Mouse (Mus musculus): ENCODE measurements around the gene Pgm2l1. TPM values are rescaled to one million over a fixed set of nuclear protein-coding genes. Genes with fewer than 3 reads are reported as not detected.

The Pgm2l1 gene
- polyA plus RNA-seq, 1 experiment: 8.0 TPM

DNA sequence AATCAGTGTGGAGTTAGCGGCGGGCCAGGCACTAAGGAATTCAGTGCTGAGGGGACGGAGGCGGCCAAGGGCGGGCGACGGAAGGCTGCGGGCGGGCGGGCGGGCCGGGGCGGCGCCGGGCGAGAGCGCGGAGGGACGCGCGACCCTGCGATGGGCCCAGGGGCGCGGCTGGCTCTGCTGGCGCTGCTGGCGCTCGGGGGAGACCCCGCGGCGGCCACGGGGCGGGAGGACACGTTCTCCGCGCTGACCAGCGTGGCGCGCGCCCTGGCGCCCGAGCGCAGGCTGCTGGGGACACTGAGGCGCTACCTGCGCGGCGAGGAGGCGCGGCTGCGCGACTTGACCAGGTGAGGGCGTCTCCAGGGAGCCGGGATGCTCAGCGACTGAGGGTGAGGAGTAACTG, 58.2 kb downstream of the Pgm2l1 start, which contains the start of gene P4ha3:
Gene P4ha3, plus strand, starts transcription at position 138 of the 400 bp plus-strand sequence.
- Histone ChIP-seq H3K27me3 (replicated peaks) (peaks cover 81% of the 10 kb centered on the region), H3K9me3 (peaks cover 10% of the 10 kb centered on the region), H3K36me3 (replicated peaks; ENCODE audit: low read length) (no peaks in the 10 kb centered on the region), H3K4me3 (replicated peaks) (peak within 1 kb of the TSS; percentile 85), H3K4me1 (peaks cover 24% of the 10 kb centered on the region)
- TF ChIP-seq GATA1 (IDR thresholded peaks at IDR 0.05; ENCODE audit: borderline replicate concordance, low read length) (no peak), FLI1 (IDR thresholded peaks at IDR 0.05; ENCODE audit: low read length) (no peak)

- no peak for TF ChIP-seq FLI1 (IDR thresholded peaks at IDR 0.05; ENCODE audit: low read length)
- H3K27me3 ChIP-seq (replicated peaks): peaks cover 88% of the 10 kb centered on the region
Measured at GRCm38 (mm10) chr7:100287748-100288578, 60.8 kb downstream of the Pgm2l1 start.

DNA sequence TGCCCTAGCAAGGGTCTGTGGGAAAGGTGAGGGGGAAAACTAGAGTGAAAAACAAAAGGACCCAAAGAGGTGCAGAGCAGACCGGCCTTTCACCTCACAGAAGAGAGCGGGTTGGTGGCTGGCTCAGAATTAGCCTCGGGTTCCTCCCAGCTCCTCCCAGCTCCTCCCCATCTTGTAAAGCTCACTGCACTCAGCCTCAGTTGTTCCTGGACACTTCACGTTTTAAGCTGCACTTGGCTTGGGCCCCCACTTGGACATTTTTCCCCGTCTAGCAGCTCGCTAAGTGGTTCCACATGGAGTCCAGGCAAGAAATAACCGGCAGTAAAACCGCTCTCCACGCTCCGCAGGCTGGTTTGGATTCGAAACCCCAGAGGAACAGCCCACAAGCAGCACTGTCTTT, 61.4 kb downstream of the Pgm2l1 start:
- Histone ChIP-seq H3K4me1 (peaks cover 20% of the 10 kb centered on the region), H3K36me3 (replicated peaks; ENCODE audit: low read length) (no peaks in the 10 kb centered on the region), H3K9me3 (peaks cover 23% of the 10 kb centered on the region), H3K27me3 (replicated peaks) (peaks cover 91% of the 10 kb centered on the region), H3K4me3 (replicated peaks) (peak overlapping the region; percentile 71)
- TF ChIP-seq GATA1 (IDR thresholded peaks at IDR 0.05; ENCODE audit: borderline replicate concordance, low read length): no peak
- TF ChIP-seq FLI1 (IDR thresholded peaks at IDR 0.05; ENCODE audit: low read length): no peak

More at GRCm38 (mm10) chr7:100287748-100288578, 60.8 kb downstream of the Pgm2l1 start:
- Histone ChIP-seq H3K4me1 (peaks cover 20% of the 10 kb centered on the region), H3K36me3 (replicated peaks; ENCODE audit: low read length) (no peaks in the 10 kb centered on the region), H3K9me3 (peaks cover 20% of the 10 kb centered on the region), H3K4me3 (replicated peaks) (peak overlapping the region; percentile 35)

DNA sequence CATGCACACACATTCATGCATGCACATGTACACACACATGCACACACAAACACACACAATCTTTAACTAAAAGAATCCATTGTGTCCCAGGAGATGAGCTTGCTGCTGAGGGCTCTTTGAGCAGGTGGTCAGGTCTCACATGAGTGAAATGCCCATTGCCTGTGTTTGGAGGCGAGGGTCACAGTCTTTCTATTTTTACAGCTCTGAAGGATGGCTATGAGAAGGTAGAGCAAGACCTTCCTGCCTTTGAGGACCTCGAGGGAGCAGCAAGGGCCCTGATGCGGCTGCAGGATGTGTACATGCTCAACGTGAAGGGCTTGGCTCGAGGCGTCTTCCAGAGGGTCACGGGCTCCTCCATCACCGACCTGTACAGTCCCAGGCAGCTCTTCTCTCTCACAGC, 66.4 kb downstream of the Pgm2l1 start:
- H3K4me3 ChIP-seq (replicated peaks): no peak overlapping the region
- H3K9me3 ChIP-seq: peaks cover 24% of the 10 kb centered on the region
- no peaks in the 10 kb centered on the region for H3K36me3 ChIP-seq (replicated peaks; ENCODE audit: low read length)
- TF ChIP-seq GATA1 (IDR thresholded peaks at IDR 0.05; ENCODE audit: borderline replicate concordance, low read length) (no peak), FLI1 (IDR thresholded peaks at IDR 0.05; ENCODE audit: low read length) (no peak)
- H3K4me1 ChIP-seq: peaks cover 3% of the 10 kb centered on the region; the same call in 1 of the 2 replicates
- H3K27me3 ChIP-seq (replicated peaks): peaks cover 77% of the 10 kb centered on the region

GRCm38 (mm10) chr7:100295745-100296144, 68.6 kb downstream of the Pgm2l1 start:
- peaks cover 65% of the 10 kb centered on the region for H3K27me3 ChIP-seq (replicated peaks)
- H3K9me3 ChIP-seq: peaks cover 10% of the 10 kb centered on the region
- H3K4me1 ChIP-seq: peaks cover 5% of the 10 kb centered on the region; the same call in 1 of the 2 replicates
- no peaks in the 10 kb centered on the region for H3K36me3 ChIP-seq (replicated peaks; ENCODE audit: low read length)
- TF ChIP-seq GATA1 (IDR thresholded peaks at IDR 0.05; ENCODE audit: borderline replicate concordance, low read length) (no peak), FLI1 (IDR thresholded peaks at IDR 0.05; ENCODE audit: low read length) (no peak)
- H3K4me3 ChIP-seq (replicated peaks): no peak overlapping the region

- Histone ChIP-seq H3K27me3 (replicated peaks) (peaks cover 58% of the 10 kb centered on the region), H3K9me3 (0 out of 2 replicates have a peak, but pooled peaks cover 3% of the 10 kb centered on the region)
- TF ChIP-seq GATA1 (IDR thresholded peaks at IDR 0.05; ENCODE audit: borderline replicate concordance, low read length) (no peak), FLI1 (IDR thresholded peaks at IDR 0.05; ENCODE audit: low read length) (no peak)
Measured at GRCm38 (mm10) chr7:100296699-100297098, 69.5 kb downstream of the Pgm2l1 start.

GRCm38 (mm10) chr7:100298861-100299510, 71.8 kb downstream of the Pgm2l1 start:
- no peak for TF ChIP-seq GATA1 (IDR thresholded peaks at IDR 0.05; ENCODE audit: borderline replicate concordance, low read length)
- no peak for TF ChIP-seq FLI1 (IDR thresholded peaks at IDR 0.05; ENCODE audit: low read length)
- H3K4me3 ChIP-seq (replicated peaks): no peak overlapping the region
- no peaks in the 10 kb centered on the region for H3K36me3 ChIP-seq (replicated peaks; ENCODE audit: low read length)
- peaks cover 5% of the 10 kb centered on the region; the same call in 1 of the 2 replicates for H3K4me1 ChIP-seq
- no peaks in the 10 kb centered on the region for H3K9me3 ChIP-seq
- H3K27me3 ChIP-seq (replicated peaks): peaks cover 55% of the 10 kb centered on the region

More at GRCm38 (mm10) chr7:100296699-100297098, 69.5 kb downstream of the Pgm2l1 start:
- H3K4me1 ChIP-seq: peaks cover 5% of the 10 kb centered on the region; the same call in 1 of the 2 replicates
- H3K4me3 ChIP-seq (replicated peaks): no peak overlapping the region
- H3K36me3 ChIP-seq (replicated peaks; ENCODE audit: low read length): no peaks in the 10 kb centered on the region

DNA sequence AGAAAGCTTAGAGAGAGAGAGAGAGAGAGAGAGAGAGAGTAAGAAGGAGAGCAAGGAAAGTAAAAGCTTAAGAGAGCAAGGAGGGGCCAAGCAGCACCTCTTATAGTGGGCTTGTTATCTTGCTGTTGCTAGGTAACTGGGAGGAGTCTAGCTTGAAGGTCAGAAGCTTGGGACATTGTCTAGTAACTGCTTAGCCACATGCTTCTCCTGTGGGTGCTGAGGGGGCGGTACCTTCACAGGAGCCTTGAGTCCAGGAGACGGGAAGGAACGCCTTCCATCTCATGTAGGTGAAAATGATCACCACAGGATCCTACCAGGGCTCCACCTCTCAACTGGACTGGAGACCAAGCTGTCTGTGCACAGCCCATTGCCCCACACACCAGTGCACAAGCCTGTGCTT, 74.2 kb downstream of the Pgm2l1 start:
- H3K4me1 ChIP-seq: peaks cover 8% of the 10 kb centered on the region; the same call in 1 of the 2 replicates
- TF ChIP-seq FLI1 (IDR thresholded peaks at IDR 0.05; ENCODE audit: low read length): no peak
- TF ChIP-seq GATA1 (IDR thresholded peaks at IDR 0.05; ENCODE audit: borderline replicate concordance, low read length): no peak

DNA sequence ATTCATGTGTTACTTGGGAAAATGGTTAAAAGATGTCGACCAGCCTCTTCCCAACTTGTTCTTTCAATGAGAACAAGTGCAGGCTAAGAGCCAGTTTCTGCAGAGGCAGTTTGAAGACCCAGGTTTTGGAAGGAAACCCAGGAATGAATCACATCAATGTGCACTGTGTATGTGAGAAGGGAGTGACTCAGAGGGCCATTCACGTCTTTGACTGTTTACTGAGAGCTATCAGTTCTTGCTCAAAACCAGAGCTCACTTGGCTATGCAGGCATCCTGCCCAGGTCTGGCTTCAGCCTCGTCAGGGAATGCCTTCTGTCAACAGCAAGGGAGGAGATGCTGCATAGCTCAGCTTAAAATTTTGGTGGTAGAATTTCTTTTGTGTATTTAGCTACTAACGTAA, 75.1 kb downstream of the Pgm2l1 start:
- Histone ChIP-seq H3K36me3 (replicated peaks; ENCODE audit: low read length) (no peaks in the 10 kb centered on the region), H3K4me3 (replicated peaks) (no peak overlapping the region), H3K4me1 (peaks cover 11% of the 10 kb centered on the region; the same call in 1 of the 2 replicates), H3K27me3 (replicated peaks) (peaks cover 55% of the 10 kb centered on the region), H3K9me3 (no peaks in the 10 kb centered on the region)
- TF ChIP-seq FLI1 (IDR thresholded peaks at IDR 0.05; ENCODE audit: low read length) (no peak), GATA1 (IDR thresholded peaks at IDR 0.05; ENCODE audit: borderline replicate concordance, low read length) (no peak)

More for the DNA sequence above, 74.2 kb downstream of the Pgm2l1 start:
- no peak overlapping the region for H3K4me3 ChIP-seq (replicated peaks)
- no peaks in the 10 kb centered on the region for H3K36me3 ChIP-seq (replicated peaks; ENCODE audit: low read length)
- no peaks in the 10 kb centered on the region for H3K9me3 ChIP-seq
- H3K27me3 ChIP-seq (replicated peaks): peaks cover 58% of the 10 kb centered on the region

DNA sequence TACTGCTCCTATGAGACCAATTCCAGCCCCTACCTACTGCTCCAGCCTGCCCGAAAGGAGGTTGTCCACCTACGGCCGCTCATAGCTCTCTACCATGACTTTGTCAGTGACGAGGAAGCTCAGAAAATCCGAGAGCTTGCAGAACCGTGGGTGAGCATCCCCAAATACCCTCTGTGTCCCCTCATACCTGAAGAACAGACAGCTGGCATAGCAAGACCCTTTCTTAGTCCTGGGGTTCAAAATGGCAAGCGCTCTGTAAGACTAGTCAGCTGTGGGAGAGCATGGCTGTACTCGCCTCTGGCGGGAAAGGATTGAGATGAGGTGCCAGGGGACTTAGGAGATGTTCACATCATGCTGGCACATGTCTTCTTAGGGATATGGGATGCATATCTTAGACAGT, 78.7 kb downstream of the Pgm2l1 start:
- Histone ChIP-seq H3K9me3 (no peaks in the 10 kb centered on the region), H3K4me3 (replicated peaks) (no peak overlapping the region), H3K4me1 (peaks cover 25% of the 10 kb centered on the region), H3K27me3 (replicated peaks) (peaks cover 66% of the 10 kb centered on the region), H3K36me3 (replicated peaks; ENCODE audit: low read length) (no peaks in the 10 kb centered on the region)
- TF ChIP-seq FLI1 (IDR thresholded peaks at IDR 0.05; ENCODE audit: low read length) (no peak), GATA1 (IDR thresholded peaks at IDR 0.05; ENCODE audit: borderline replicate concordance, low read length) (no peak)
